Comparison of ENCODE assay signal across 9 mouse cellular contexts in genomic region chr3:88677399-88677798, GRCm38 (mm10). TPM values are rescaled to one million over a fixed set of nuclear protein-coding genes. Genes with fewer than 3 reads are reported as not detected.
DNase-seq lines count a peak whose midpoint lies in the region; ATAC-seq and TF ChIP-seq lines count a peak whose summit lies in the region.
"Had no signal": no experiment of that assay in that cellular context is flagged by ENCODE, and none has a peak within 500 bp of the region (broad histone marks: within the 10 kb centered on the region; RNA-seq: fewer than 3 reads in every experiment).

No protein-coding gene starts in this region.

- H3K4me2 ChIP-seq in intestine, postnatal 0 days (replicated peaks; ENCODE audit: low read depth), result peak overlapping the region; percentile 70
- peak overlapping the region; percentile 71 for H3K4me2 ChIP-seq in liver, embryonic 11.5 days
- H3K4me2 ChIP-seq in myocyte (ENCODE audit: low read depth), result peak overlapping the region; percentile 81

- no peaks in the 10 kb centered on the region for H3K4me1 ChIP-seq in intestine, postnatal 0 days (replicated peaks; ENCODE audit: control insufficient read depth, insufficient read depth, low read length)
- no peaks in the 10 kb centered on the region for H3K4me1 ChIP-seq in liver, embryonic 11.5 days (replicated peaks; ENCODE audit: control insufficient read depth, insufficient read depth, low read length)

- WGBS in intestine, postnatal 0 days, result 7% methylated on average over 11 of the region's 11 CpGs
- 13% methylated on average over 11 of the region's 11 CpGs for WGBS in liver, embryonic 11.5 days

- no peaks in the 10 kb centered on the region for H3K27me3 ChIP-seq in intestine, postnatal 0 days (replicated peaks; ENCODE audit: control insufficient read depth, insufficient read depth, low read length)
- no peaks in the 10 kb centered on the region for H3K27me3 ChIP-seq in liver, embryonic 11.5 days (replicated peaks; ENCODE audit: control insufficient read depth, insufficient read depth, low read length)
- H3K27me3 ChIP-seq in myocyte (ENCODE audit: control insufficient read depth, insufficient read depth, insufficient read length), result no peaks in the 10 kb centered on the region

- H3K4me3 ChIP-seq in intestine, postnatal 0 days (ENCODE audit: low read depth, low read length), result peak overlapping the region; percentile 40
- H3K4me3 ChIP-seq in liver, embryonic 11.5 days (ENCODE audit: low read depth, low read length), result peak overlapping the region; percentile 40
- no peak overlapping the region for H3K4me3 ChIP-seq in myocyte

- peak; percentile 68 for DNase-seq in B cell, adult 2 months
- DNase-seq in adrenal gland, adult 18-20 months (ENCODE audit: low spot score in 2 of 2), result peak; percentile 48 to 64
- DNase-seq in embryo, embryonic 10.5 days (ENCODE audit: low spot score), result peak; percentile 98
- DNase-seq in heart, adult 11 months, result peak; percentile 95
- peak; percentile 60 for DNase-seq in liver, embryonic 11.5 days (ENCODE audit: low spot score)
- DNase-seq in telencephalon, adult 2 months (ENCODE audit: low read depth, low spot score), result peak; percentile 47

- H3K9me3 ChIP-seq in intestine, postnatal 0 days (ENCODE audit: control insufficient read depth), result no peaks in the 10 kb centered on the region
- no peaks in the 10 kb centered on the region for H3K9me3 ChIP-seq in liver, embryonic 11.5 days (ENCODE audit: control insufficient read depth, low read length)

- ATAC-seq in intestine, postnatal 0 days, result peak; percentile 67
- peak; percentile 58 for ATAC-seq in liver, embryonic 11.5 days (replicated peaks; ENCODE audit: low FRiP score)

- TF ChIP-seq POLR2A in myocyte (IDR thresholded peaks at IDR 0.05; ENCODE audit: insufficient read length, low read depth), result no peak

- no peak overlapping the region for H3K27ac ChIP-seq in intestine, postnatal 0 days (ENCODE audit: low read depth, low read length)
- no peak overlapping the region for H3K27ac ChIP-seq in liver, embryonic 11.5 days (ENCODE audit: low read depth, low read length)

- H3K79me2 ChIP-seq in myocyte (ENCODE audit: control insufficient read depth, insufficient read depth), result no peaks in the 10 kb centered on the region

- peak; percentile 93 for TF ChIP-seq CTCF in intestine, postnatal 0 days (IDR thresholded peaks at IDR 0.05; ENCODE audit: low read depth)

- no peak overlapping the region for H3ac ChIP-seq in myocyte (ENCODE audit: control insufficient read depth, insufficient read length)

- peak overlapping the region; percentile 45; the same call in 1 of the 2 replicates for H3K9ac ChIP-seq in intestine, postnatal 0 days (ENCODE audit: low read depth, low read length)
- H3K9ac ChIP-seq in liver, embryonic 11.5 days (ENCODE audit: low read depth, low read length), result peak overlapping the region; percentile 46

- no peaks in the 10 kb centered on the region for H3K36me3 ChIP-seq in intestine, postnatal 0 days (ENCODE audit: control insufficient read depth, insufficient read depth)
- no peaks in the 10 kb centered on the region for H3K36me3 ChIP-seq in liver, embryonic 11.5 days (ENCODE audit: control insufficient read depth, insufficient read depth, low read length)
- H3K36me3 ChIP-seq in myocyte (ENCODE audit: control insufficient read depth, insufficient read depth), result no peaks in the 10 kb centered on the region

TF ChIP-seq in myocyte, 11 proteins besides CTCF, POLR2A, EP300 and RAD21:
- TF ChIP-seq MYOD1 (IDR thresholded peaks at IDR 0.05; ENCODE audit: control insufficient read depth in 1 of 3, insufficient read length in 2 of 3, low read depth in 2 of 3) (no peak), MYOG (IDR thresholded peaks at IDR 0.05; ENCODE audit: control insufficient read depth in 1 of 3, insufficient read depth in 1 of 3, insufficient read length in 2 of 3, low read depth in 2 of 3) (no peak), TCF3 (IDR thresholded peaks at IDR 0.05; ENCODE audit: insufficient read length, low read depth) (no peak), REST (IDR thresholded peaks at IDR 0.05; ENCODE audit: insufficient read depth, insufficient read length) (no peak), CEBPB (IDR thresholded peaks at IDR 0.05; ENCODE audit: insufficient read depth, poor library complexity, severe bottlenecking) (no peak), E2F4 (IDR thresholded peaks at IDR 0.05; ENCODE audit: insufficient read depth) (no peak), MAX (IDR thresholded peaks at IDR 0.05; ENCODE audit: low read depth) (no peak), TCF12 (IDR thresholded peaks at IDR 0.05; ENCODE audit: insufficient read depth, poor library complexity, severe bottlenecking) (no peak), POLR2AphosphoS2 (IDR thresholded peaks at IDR 0.05; ENCODE audit: insufficient read length, low read depth) (no peak), USF1 (IDR thresholded peaks at IDR 0.05; ENCODE audit: low read depth) (no peak), SRF (IDR thresholded peaks at IDR 0.05; ENCODE audit: control insufficient read depth, insufficient read length, low read depth) (no peak)

RNA-seq across cellular contexts. Expression of gene Khdc4, which starts 8.2 kb away (rescaled TPM):
- total RNA-seq in adrenal gland, adult 18-20 months (2021), result 10 to 100 TPM; 65.1 to 67.4 TPM
- 35.7 and 38.6 TPM in 2 replicates for polyA plus RNA-seq in intestine, postnatal 0 days (2015; fragmentation: Nextera tagmentation; extraction: Ambion mirVana)
- polyA plus RNA-seq in liver, embryonic 11.5 days (2014; fragmentation: Nextera tagmentation; extraction: Ambion mirVana), result 64.7 and 65.7 TPM in 2 replicates
- polyA plus RNA-seq in myocyte (2012; fragmentation: generic; extraction: Trizol), result 17.2 TPM

RNA-seq across cellular contexts. Expression of gene Rxfp4, which starts 24.5 kb away (rescaled TPM):
- not detected for total RNA-seq in adrenal gland, adult 18-20 months (2021)
- not detected in 2 replicates for polyA plus RNA-seq in intestine, postnatal 0 days (2015; fragmentation: Nextera tagmentation; extraction: Ambion mirVana)
- polyA plus RNA-seq in liver, embryonic 11.5 days (2014; fragmentation: Nextera tagmentation; extraction: Ambion mirVana), result not detected in 2 replicates
- polyA plus RNA-seq in myocyte (2012; fragmentation: generic; extraction: Trizol), result not detected
- polyA plus RNA-seq: gonadal fat pad, adult 2 months had no signal

RNA-seq across cellular contexts. Expression of gene Rit1, which starts 39.2 kb away (rescaled TPM):
- total RNA-seq in adrenal gland, adult 18-20 months (2021), result 10 to 100 TPM; 52.2 to 59.9 TPM
- polyA plus RNA-seq in intestine, postnatal 0 days (2015; fragmentation: Nextera tagmentation; extraction: Ambion mirVana), result 48.8 and 50.2 TPM in 2 replicates
- polyA plus RNA-seq in liver, embryonic 11.5 days (2014; fragmentation: Nextera tagmentation; extraction: Ambion mirVana), result 33.9 and 34.4 TPM in 2 replicates
- polyA plus RNA-seq in myocyte (2012; fragmentation: generic; extraction: Trizol), result 62.3 TPM

Comparison
In these comparisons a context has a peak if more than half of its experiments do, and no peak if none do; other contexts are left out.
1. DNase-seq: peak in every context shown above with its lines; median percentile 98 in embryo, embryonic 10.5 days; 95 in heart, adult 11 months; 68 in B cell, adult 2 months; 60 in liver, embryonic 11.5 days; 56 in adrenal gland, adult 18-20 months; 47 in telencephalon, adult 2 months.